Mouse (Mus musculus): ENCODE measurements at regions not wholly inside any gene's neighbourhood (a gene's known extent, or its start where the extent isn't known, plus 50 kb on each side); places are given as distances from the start of the nearest gene placed in this dataset.

GRCm38 (mm10) chr10:111673317-111673610, 167.2 kb downstream of the Phlda1 start:
- H3K4me1 ChIP-seq (ENCODE audit: control insufficient read depth, insufficient read depth, insufficient read length, low read length), result no peaks in the 10 kb centered on the region; the same call in 1 of the 2 replicates
- H3K27ac ChIP-seq (ENCODE audit: insufficient read depth, low read depth, low read length), result no peak overlapping the region
- no peaks in the 10 kb centered on the region for H3K27me3 ChIP-seq (ENCODE audit: control insufficient read depth, insufficient read depth, low read length)
- no peaks in the 10 kb centered on the region for H3K36me3 ChIP-seq (ENCODE audit: control insufficient read depth, insufficient read depth, low read length)
- no peak for TF ChIP-seq CTCF (IDR thresholded peaks at IDR 0.05; ENCODE audit: extremely low read depth, insufficient read length, insufficient replicate concordance, low read depth, low read length)
- TF ChIP-seq POLR2A (IDR thresholded peaks at IDR 0.05; ENCODE audit: low read depth, low read length), result no peak
- H3K4me3 ChIP-seq (ENCODE audit: low read depth, low read length), result no peak overlapping the region

- Histone ChIP-seq H3K4me1 (ENCODE audit: control insufficient read depth, insufficient read depth, insufficient read length, low read length) (no peaks in the 10 kb centered on the region; the same call in 1 of the 2 replicates), H3K4me3 (ENCODE audit: low read depth, low read length) (no peak overlapping the region), H3K27ac (ENCODE audit: insufficient read depth, low read depth, low read length) (no peak overlapping the region), H3K27me3 (ENCODE audit: control insufficient read depth, insufficient read depth, low read length) (no peaks in the 10 kb centered on the region), H3K36me3 (ENCODE audit: control insufficient read depth, insufficient read depth, low read length) (no peaks in the 10 kb centered on the region)
- 7% methylated on average over 4 of the region's 4 CpGs for WGBS
- no peak for TF ChIP-seq POLR2A (IDR thresholded peaks at IDR 0.05; ENCODE audit: low read depth, low read length)
- TF ChIP-seq CTCF (IDR thresholded peaks at IDR 0.05; ENCODE audit: extremely low read depth, insufficient read length, insufficient replicate concordance, low read depth, low read length), result no peak
Measured at GRCm38 (mm10) chr10:111676255-111676654, 170.2 kb downstream of the Phlda1 start.

GRCm38 (mm10) chr10:111680919-111681318, 174.8 kb downstream of the Phlda1 start:
- H3K27ac ChIP-seq (ENCODE audit: insufficient read depth, low read depth, low read length), result no peak overlapping the region
- H3K4me3 ChIP-seq (ENCODE audit: low read depth, low read length), result no peak overlapping the region
- TF ChIP-seq CTCF (IDR thresholded peaks at IDR 0.05; ENCODE audit: extremely low read depth, insufficient read length, insufficient replicate concordance, low read depth, low read length) (no peak), POLR2A (IDR thresholded peaks at IDR 0.05; ENCODE audit: low read depth, low read length) (no peak)
- 94% methylated on average over 4 of the region's 4 CpGs for WGBS
- H3K4me1 ChIP-seq (ENCODE audit: control insufficient read depth, insufficient read depth, insufficient read length, low read length), result no peaks in the 10 kb centered on the region; the same call in 1 of the 2 replicates
- no peaks in the 10 kb centered on the region for H3K36me3 ChIP-seq (ENCODE audit: control insufficient read depth, insufficient read depth, low read length)
- no peaks in the 10 kb centered on the region for H3K27me3 ChIP-seq (ENCODE audit: control insufficient read depth, insufficient read depth, low read length)

GRCm38 (mm10) chr10:111684409-111685346, 178.6 kb downstream of the Phlda1 start:
- 35% methylated on average over 10 of the region's 10 CpGs for WGBS
- H3K27ac ChIP-seq (ENCODE audit: insufficient read depth, low read depth, low read length), result no peak overlapping the region
- TF ChIP-seq CTCF (IDR thresholded peaks at IDR 0.05; ENCODE audit: extremely low read depth, insufficient read length, insufficient replicate concordance, low read depth, low read length) (no peak), POLR2A (IDR thresholded peaks at IDR 0.05; ENCODE audit: low read depth, low read length) (no peak)
- no peak overlapping the region for H3K4me3 ChIP-seq (ENCODE audit: low read depth, low read length)
- no peaks in the 10 kb centered on the region for H3K36me3 ChIP-seq (ENCODE audit: control insufficient read depth, insufficient read depth, low read length)
- H3K4me1 ChIP-seq (ENCODE audit: control insufficient read depth, insufficient read depth, insufficient read length, low read length), result no peaks in the 10 kb centered on the region
- no peaks in the 10 kb centered on the region for H3K27me3 ChIP-seq (ENCODE audit: control insufficient read depth, insufficient read depth, low read length)

- Histone ChIP-seq H3K27ac (ENCODE audit: insufficient read depth, low read depth, low read length) (no peak overlapping the region), H3K27me3 (ENCODE audit: control insufficient read depth, insufficient read depth, low read length) (no peaks in the 10 kb centered on the region), H3K4me1 (ENCODE audit: control insufficient read depth, insufficient read depth, insufficient read length, low read length) (no peaks in the 10 kb centered on the region), H3K4me3 (ENCODE audit: low read depth, low read length) (no peak overlapping the region), H3K36me3 (ENCODE audit: control insufficient read depth, insufficient read depth, low read length) (no peaks in the 10 kb centered on the region)
- 90% methylated on average over 5 of the region's 5 CpGs for WGBS
- TF ChIP-seq POLR2A (IDR thresholded peaks at IDR 0.05; ENCODE audit: low read depth, low read length) (no peak), CTCF (IDR thresholded peaks at IDR 0.05; ENCODE audit: extremely low read depth, insufficient read length, insufficient replicate concordance, low read depth, low read length) (no peak)
Measured at GRCm38 (mm10) chr10:111686585-111686984, 180.5 kb downstream of the Phlda1 start.

GRCm38 (mm10) chr10:111689587-111689986, 183.5 kb downstream of the Phlda1 start:
- 70% methylated on average over 10 of the region's 10 CpGs for WGBS
- Histone ChIP-seq H3K4me3 (ENCODE audit: low read depth, low read length) (no peak overlapping the region), H3K27me3 (ENCODE audit: control insufficient read depth, insufficient read depth, low read length) (no peaks in the 10 kb centered on the region), H3K27ac (ENCODE audit: insufficient read depth, low read depth, low read length) (no peak overlapping the region), H3K36me3 (ENCODE audit: control insufficient read depth, insufficient read depth, low read length) (no peaks in the 10 kb centered on the region), H3K4me1 (ENCODE audit: control insufficient read depth, insufficient read depth, insufficient read length, low read length) (no peaks in the 10 kb centered on the region)
- TF ChIP-seq POLR2A (IDR thresholded peaks at IDR 0.05; ENCODE audit: low read depth, low read length), result no peak
- no peak for TF ChIP-seq CTCF (IDR thresholded peaks at IDR 0.05; ENCODE audit: extremely low read depth, insufficient read length, insufficient replicate concordance, low read depth, low read length)

- no peak overlapping the region for H3K27ac ChIP-seq (ENCODE audit: insufficient read depth, low read depth, low read length)
- TF ChIP-seq POLR2A (IDR thresholded peaks at IDR 0.05; ENCODE audit: low read depth, low read length) (no peak), CTCF (IDR thresholded peaks at IDR 0.05; ENCODE audit: extremely low read depth, insufficient read length, insufficient replicate concordance, low read depth, low read length) (no peak)
- no peaks in the 10 kb centered on the region for H3K27me3 ChIP-seq (ENCODE audit: control insufficient read depth, insufficient read depth, low read length)
- no peak overlapping the region for H3K4me3 ChIP-seq (ENCODE audit: low read depth, low read length)
- H3K4me1 ChIP-seq (ENCODE audit: control insufficient read depth, insufficient read depth, insufficient read length, low read length), result peaks cover 2% of the 10 kb centered on the region; the same call in 1 of the 2 replicates
- no peaks in the 10 kb centered on the region for H3K36me3 ChIP-seq (ENCODE audit: control insufficient read depth, insufficient read depth, low read length)
Measured at GRCm38 (mm10) chr10:111693762-111694161, 187.7 kb downstream of the Phlda1 start.

Measured in small intestine, adult 2 months (tissue).